Mouse (Mus musculus) gastrocnemius, postnatal 25 days (tissue): ENCODE results near the gene Rcan3. TPM values are rescaled to one million over a fixed set of nuclear protein-coding genes. Genes with fewer than 3 reads are reported as not detected.

Source experiments
- DNase-seq: peaks from one replicate; pipeline ENCODE4 v3.0.0; 2022
- total RNA-seq, 2 experiments: library from RNA; stranded (reverse); gene quantifications; 1 replicate in 1 of 2; 2 replicates in 1 of 2; pipeline ENCODE4 v1.2.3; 2021

The Rcan3 gene
- total RNA-seq, 2 experiments from 2014 or later = 4.5 to 4.7 TPM

DNA sequence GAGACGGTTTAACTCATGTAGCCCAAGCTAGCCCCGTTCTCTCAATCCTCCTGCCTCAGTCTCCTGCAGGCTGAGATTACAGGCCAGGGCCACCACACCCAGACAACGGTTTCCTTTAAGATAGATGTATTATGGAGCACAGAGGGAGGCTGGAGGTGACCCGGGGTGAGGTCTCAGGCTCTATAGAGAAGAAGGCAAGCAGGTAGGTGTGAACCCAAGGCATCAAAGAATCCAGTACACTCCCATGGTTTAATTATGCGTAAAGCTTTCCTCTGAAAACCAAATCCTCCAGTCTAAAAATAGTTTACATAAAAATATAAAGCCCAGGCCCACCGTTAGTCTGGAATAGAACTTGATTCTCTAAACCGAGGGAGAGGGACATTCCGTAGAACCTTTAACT lies 20.2 kb downstream of the Rcan3 start:
- DNase-seq = no peak

- DNase-seq = no peak
These were observed 22.0 kb downstream of the Rcan3 start for GRCm38 (mm10) chr4:135411633-135412032.

DNA sequence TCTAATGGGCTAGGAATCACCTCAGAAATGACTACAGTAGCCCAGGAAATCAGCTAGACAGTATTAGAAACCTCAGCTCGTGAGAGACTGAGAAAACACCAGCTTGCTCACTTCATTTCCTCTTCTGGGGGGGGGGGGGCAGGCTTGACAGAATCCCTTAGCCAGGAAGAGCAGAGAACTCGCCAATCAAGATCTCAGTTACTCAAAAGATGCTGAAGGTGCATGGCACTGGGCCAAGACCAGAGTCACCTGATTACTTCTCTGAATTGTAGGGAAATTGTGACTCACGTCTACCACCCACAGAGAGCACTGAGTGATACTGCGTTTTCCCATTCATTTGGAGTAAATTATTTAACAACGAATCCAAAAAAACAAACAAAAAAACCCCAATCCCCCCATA lies 27.5 kb downstream of the Rcan3 start:
- DNase-seq = no peak

DNA sequence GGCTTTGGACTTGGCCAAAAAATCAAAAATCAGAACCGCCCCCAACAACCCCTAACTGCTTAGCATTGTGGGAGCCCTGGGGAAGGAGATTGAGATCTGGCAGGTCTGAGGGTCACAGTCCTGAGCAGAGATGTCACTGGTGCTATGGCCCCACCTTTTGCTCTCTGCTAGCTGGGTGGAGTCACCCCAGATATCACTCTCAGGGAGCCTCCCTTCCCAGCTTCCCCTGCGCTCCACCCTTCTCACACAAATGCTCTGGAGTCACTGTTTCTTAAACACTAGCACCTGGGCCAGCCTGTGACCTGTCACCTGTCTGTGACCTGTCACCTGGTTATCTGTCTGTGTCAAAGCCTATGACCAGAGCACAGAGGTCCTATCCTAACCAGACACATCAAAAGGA lies 28.7 kb downstream of the Rcan3 start:
- DNase-seq = no peak

DNA sequence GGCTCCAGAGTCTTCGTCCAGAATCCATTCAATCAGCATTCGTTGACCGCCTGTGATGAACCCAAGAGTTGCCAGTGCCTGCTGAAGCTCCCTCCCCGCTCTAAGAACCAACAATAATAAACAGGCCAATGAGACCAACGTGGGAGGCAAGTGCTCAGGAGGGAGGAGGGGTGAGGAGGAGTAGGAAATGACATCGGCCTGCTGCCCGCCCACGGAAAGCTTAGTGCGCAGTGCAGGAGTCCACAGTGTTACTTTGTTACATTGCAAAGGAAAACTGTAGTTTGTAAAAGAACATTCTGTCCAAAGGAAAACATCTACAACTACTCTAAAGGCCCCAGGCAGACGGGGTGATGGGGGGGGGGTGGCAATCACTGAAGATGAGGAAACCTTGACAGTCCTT lies 29.6 kb downstream of the Rcan3 start:
- no peak for DNase-seq

- DNase-seq = no peak
These were observed 31.8 kb downstream of the Rcan3 start for GRCm38 (mm10) chr4:135401881-135402280.

- no peak for DNase-seq
These were observed 35.7 kb downstream of the Rcan3 start, which contains the start of gene Ncmap for GRCm38 (mm10) chr4:135397991-135398390. Gene Ncmap, minus strand, starts transcription at chr4:135398227.

- DNase-seq = no peak
These were observed 36.1 kb downstream of the Rcan3 start for GRCm38 (mm10) chr4:135397551-135397950.

GRCm38 (mm10) chr4:135396303-135396702 lies 37.4 kb downstream of the Rcan3 start:
- no peak for DNase-seq

DNA sequence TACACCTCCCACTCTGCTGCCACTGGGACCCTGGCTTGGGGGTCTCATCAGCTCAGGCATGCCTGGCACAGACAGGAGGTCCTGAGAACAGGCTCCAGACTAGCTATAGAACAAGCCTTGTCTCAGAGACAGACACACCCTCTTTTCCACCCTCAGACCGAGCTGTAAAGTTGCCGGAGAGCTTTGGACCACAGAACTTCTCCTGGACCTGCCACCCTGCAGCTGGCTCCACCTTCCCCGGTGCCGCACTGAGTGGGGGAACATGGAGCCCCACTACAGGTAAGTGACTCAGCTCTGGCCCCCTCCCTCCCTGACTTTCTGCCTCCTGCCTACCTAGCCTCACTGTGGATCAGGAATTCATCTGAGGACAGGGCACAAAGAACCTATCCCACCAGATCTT lies 38.3 kb downstream of the Rcan3 start:
- DNase-seq = no peak

DNA sequence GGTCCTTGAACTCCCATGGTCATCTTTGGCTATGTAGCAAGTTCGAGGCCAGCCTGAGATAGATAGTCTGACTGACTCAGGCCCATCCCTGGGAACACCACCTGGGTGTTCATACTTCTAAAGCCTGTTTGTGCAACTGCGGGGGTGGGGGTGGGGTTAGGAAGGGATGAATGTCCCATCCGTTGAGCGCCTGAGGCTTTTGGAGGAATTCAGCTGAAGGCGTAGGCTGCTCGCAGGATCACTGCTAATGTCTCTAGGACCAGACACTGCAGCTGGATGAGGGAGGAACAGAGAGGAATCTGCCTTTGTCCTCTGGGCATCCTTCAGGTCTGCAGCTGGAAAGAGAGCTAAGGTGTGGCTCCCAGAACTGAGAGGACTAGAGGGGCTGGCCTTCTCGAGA lies 39.0 kb downstream of the Rcan3 start:
- no peak for DNase-seq

- no peak for DNase-seq
These were observed 40.3 kb downstream of the Rcan3 start for GRCm38 (mm10) chr4:135393381-135393780.

DNA sequence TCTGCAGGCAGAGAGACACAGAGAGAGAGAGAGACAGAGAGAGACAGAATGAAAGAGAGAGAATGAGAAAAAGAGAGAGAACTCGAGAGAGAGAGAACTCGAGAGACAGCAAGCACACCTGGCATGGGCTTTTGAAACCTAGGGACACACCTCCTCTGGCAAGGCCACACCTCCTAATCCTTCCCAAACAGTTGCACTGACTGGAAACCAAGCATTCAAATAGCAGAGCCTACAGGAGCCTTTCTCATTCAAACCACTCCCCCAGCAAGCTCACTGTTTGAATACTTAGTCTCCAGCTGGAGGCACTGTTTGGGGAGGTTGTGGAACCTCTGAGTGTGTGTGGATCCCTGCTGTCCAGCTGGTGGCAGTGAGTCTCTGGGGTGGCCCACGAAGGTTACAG lies 40.9 kb downstream of the Rcan3 start:
- no peak for DNase-seq

- DNase-seq = no peak
These were observed 42.6 kb downstream of the Rcan3 start for GRCm38 (mm10) chr4:135391014-135391413.

DNA sequence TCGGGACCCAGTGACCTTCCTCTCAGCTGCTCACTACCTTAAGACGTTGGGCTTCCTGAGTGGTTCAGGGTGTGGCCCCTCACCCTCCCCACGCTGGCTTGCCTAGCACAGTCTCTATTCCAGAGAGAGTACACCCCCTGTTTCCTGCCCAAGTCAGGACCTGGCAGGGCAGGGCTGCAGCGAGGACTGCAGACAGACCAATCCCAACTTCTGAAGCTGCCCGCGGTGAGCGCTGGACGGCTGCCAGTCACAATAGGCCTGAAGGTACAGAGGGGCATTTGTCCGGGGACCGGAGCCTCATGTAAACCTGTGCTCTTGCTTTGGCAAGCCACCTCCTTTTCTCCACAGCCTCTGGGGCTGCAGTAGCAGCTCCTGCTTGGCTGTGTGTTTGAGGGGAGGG lies 48.0 kb downstream of the Rcan3 start:
- DNase-seq = no peak

DNA sequence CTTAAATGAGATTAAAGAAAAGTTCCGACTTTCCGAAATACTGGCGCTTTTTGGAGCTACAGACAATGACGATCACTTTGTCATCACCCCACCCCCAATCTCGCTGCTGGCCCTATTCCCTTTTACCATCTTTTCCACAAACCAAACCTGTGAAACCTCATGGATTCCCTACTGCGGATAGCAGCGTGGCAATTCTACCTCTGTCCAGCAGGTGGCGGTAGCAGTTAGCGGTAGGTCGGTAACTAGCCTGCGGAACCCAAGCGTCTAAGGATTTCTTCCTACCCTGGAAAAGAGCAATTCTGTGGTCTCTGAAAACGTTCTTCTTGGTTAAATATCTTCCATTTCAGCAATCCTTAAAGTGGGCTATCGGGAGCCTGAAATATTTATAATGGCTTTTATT lies 51.3 kb downstream of the Rcan3 start:
- no peak for DNase-seq

DNA sequence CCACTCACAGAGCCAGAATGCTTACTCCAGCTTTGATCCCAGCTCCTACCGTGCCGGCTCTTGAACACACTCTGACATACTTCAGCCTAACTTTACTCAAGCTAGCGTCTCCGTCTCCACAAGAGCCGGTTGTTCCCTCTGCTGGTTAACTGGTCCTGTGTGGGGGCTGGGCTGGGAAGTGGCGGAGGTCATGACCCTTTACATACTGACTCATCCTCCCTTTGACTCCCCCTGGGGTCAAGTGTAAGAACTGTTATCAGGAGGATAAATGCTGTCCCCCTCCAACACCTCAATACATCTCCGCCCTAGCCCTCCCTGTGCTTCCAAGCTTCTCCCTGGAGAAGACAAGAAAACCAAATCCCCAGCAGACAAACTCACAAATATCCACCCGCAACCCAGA lies 52.3 kb downstream of the Rcan3 start:
- no peak for DNase-seq

- DNase-seq = no peak
These were observed 56.4 kb downstream of the Rcan3 start for GRCm38 (mm10) chr4:135377241-135377640.

GRCm38 (mm10) chr4:135375444-135375843 lies 58.2 kb downstream of the Rcan3 start:
- no peak for DNase-seq

- DNase-seq = no peak
These were observed 60.4 kb downstream of the Rcan3 start for GRCm38 (mm10) chr4:135373299-135373698.

DNA sequence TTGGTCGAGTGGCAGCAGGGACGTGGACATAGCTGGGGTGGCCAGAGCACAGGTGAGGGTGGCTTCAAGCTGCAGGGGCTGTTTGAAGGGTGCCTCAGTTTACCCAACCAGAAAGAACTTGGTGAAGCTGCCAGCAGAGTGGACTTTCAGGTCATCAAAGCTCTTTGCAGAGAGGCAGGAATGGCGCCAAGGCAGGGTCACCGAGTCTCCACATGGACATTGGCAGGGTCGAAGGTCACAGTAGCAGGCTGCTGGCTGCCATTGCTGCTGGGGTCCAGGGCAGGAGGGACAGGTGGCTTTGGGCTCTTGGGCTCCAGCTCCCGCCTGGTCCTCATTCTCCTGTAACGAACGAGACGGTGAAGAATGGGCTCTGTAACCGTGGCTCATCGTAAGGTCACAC lies 63.3 kb downstream of the Rcan3 start:
- no peak for DNase-seq

GRCm38 (mm10) chr4:135362828-135363227 lies 70.8 kb downstream of the Rcan3 start:
- no peak for DNase-seq
